Mouse (Mus musculus): ENCODE measurements around the gene Trub2. TPM values are rescaled to one million over a fixed set of nuclear protein-coding genes. Genes with fewer than 3 reads are reported as not detected.

The Trub2 gene
- polyA plus RNA-seq, 1 experiment from 2014 or later = 29.1 TPM

- no peak overlapping the region for H3K4me3 ChIP-seq (ENCODE audit: low read depth, low read length)
- 88% methylated on average over 10 of the region's 10 CpGs for WGBS
- no peaks in the 10 kb centered on the region for H3K9me3 ChIP-seq (replicated peaks; ENCODE audit: control insufficient read depth, low read length)
- peaks cover 6% of the 10 kb centered on the region for H3K36me3 ChIP-seq (replicated peaks; ENCODE audit: control insufficient read depth, insufficient read depth, low read depth, low read length)
- H3K27ac ChIP-seq (replicated peaks; ENCODE audit: low read depth, low read length) = no peak overlapping the region
- no peak for DNase-seq (ENCODE audit: low spot score)
- H3K27me3 ChIP-seq (ENCODE audit: control insufficient read depth, insufficient read depth, low read length) = no peaks in the 10 kb centered on the region
- H3K4me1 ChIP-seq (ENCODE audit: control insufficient read depth, insufficient read depth, low read length) = no peaks in the 10 kb centered on the region
- H3K4me2 ChIP-seq (ENCODE audit: low read depth, low read length) = no peak overlapping the region
- no peak overlapping the region for H3K9ac ChIP-seq (replicated peaks; ENCODE audit: low read length)
- ATAC-seq (replicated peaks; ENCODE audit: insufficient number of reproducible peaks, low FRiP score, low TSS enrichment, low read depth) = no peak
Observed at GRCm38 (mm10) chr2:29732559-29732958, 55.7 kb downstream of the Trub2 start.

GRCm38 (mm10) chr2:29731545-29731944 lies 56.8 kb downstream of the Trub2 start:
- no peak for ATAC-seq (replicated peaks; ENCODE audit: insufficient number of reproducible peaks, low FRiP score, low TSS enrichment, low read depth)
- no peak overlapping the region for H3K4me3 ChIP-seq (ENCODE audit: low read depth, low read length)
- no peak for DNase-seq (ENCODE audit: low spot score)
- no peak overlapping the region for H3K27ac ChIP-seq (replicated peaks; ENCODE audit: low read depth, low read length)
- H3K9me3 ChIP-seq (replicated peaks; ENCODE audit: control insufficient read depth, low read length) = no peaks in the 10 kb centered on the region
- peaks cover 6% of the 10 kb centered on the region for H3K36me3 ChIP-seq (replicated peaks; ENCODE audit: control insufficient read depth, insufficient read depth, low read depth, low read length)
- H3K4me2 ChIP-seq (ENCODE audit: low read depth, low read length) = no peak overlapping the region
- no peak overlapping the region for H3K9ac ChIP-seq (replicated peaks; ENCODE audit: low read length)
- no peaks in the 10 kb centered on the region for H3K4me1 ChIP-seq (ENCODE audit: control insufficient read depth, insufficient read depth, low read length)
- no peaks in the 10 kb centered on the region for H3K27me3 ChIP-seq (ENCODE audit: control insufficient read depth, insufficient read depth, low read length)
- 63% methylated on average over 3 of the region's 3 CpGs for WGBS

DNA sequence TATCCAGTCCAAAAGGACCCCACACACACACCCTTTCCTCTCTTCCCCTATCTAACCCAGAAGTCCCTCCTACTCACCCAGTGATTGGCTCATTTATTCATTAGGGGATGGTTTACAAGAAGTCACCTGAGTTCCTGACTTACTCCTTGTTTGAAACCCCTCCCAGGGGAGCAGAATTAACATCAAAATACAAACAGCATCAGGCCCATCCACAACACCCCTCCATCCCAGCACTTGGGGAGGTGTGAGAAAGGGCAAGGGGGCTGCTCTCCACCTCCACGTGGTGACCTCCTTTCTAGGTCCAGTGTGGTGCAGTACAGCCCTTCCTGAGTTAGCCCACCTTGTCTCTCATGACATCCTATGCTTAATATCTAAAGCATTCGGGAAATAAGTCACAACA lies 58.8 kb downstream of the Trub2 start:
- no peak for ATAC-seq (replicated peaks; ENCODE audit: insufficient number of reproducible peaks, low FRiP score, low TSS enrichment, low read depth)
- no peak for DNase-seq (ENCODE audit: low spot score)
- Histone ChIP-seq H3K4me2 (ENCODE audit: low read depth, low read length) (no peak overlapping the region), H3K36me3 (replicated peaks; ENCODE audit: control insufficient read depth, insufficient read depth, low read depth, low read length) (peaks cover 8% of the 10 kb centered on the region), H3K9ac (replicated peaks; ENCODE audit: low read length) (no peak overlapping the region), H3K9me3 (replicated peaks; ENCODE audit: control insufficient read depth, low read length) (no peaks in the 10 kb centered on the region), H3K27me3 (ENCODE audit: control insufficient read depth, insufficient read depth, low read length) (no peaks in the 10 kb centered on the region), H3K4me1 (ENCODE audit: control insufficient read depth, insufficient read depth, low read length) (no peaks in the 10 kb centered on the region), H3K27ac (replicated peaks; ENCODE audit: low read depth, low read length) (no peak overlapping the region), H3K4me3 (ENCODE audit: low read depth, low read length) (no peak overlapping the region)
- 60% methylated on average over 2 of the region's 2 CpGs for WGBS

GRCm38 (mm10) chr2:29724664-29725365 lies 63.5 kb downstream of the Trub2 start:
- H3K4me2 ChIP-seq (ENCODE audit: low read depth, low read length) = no peak overlapping the region
- H3K27me3 ChIP-seq (ENCODE audit: control insufficient read depth, insufficient read depth, low read length) = no peaks in the 10 kb centered on the region
- no peak overlapping the region for H3K4me3 ChIP-seq (ENCODE audit: low read depth, low read length)
- H3K4me1 ChIP-seq (ENCODE audit: control insufficient read depth, insufficient read depth, low read length) = no peaks in the 10 kb centered on the region
- H3K36me3 ChIP-seq (replicated peaks; ENCODE audit: control insufficient read depth, insufficient read depth, low read depth, low read length) = peaks cover 2% of the 10 kb centered on the region
- WGBS = 80% methylated on average over 5 of the region's 5 CpGs
- H3K27ac ChIP-seq (replicated peaks; ENCODE audit: low read depth, low read length) = no peak overlapping the region
- no peaks in the 10 kb centered on the region for H3K9me3 ChIP-seq (replicated peaks; ENCODE audit: control insufficient read depth, low read length)
- no peak for ATAC-seq (replicated peaks; ENCODE audit: insufficient number of reproducible peaks, low FRiP score, low TSS enrichment, low read depth)
- no peak for DNase-seq (ENCODE audit: low spot score)
- no peak overlapping the region for H3K9ac ChIP-seq (replicated peaks; ENCODE audit: low read length)

DNA sequence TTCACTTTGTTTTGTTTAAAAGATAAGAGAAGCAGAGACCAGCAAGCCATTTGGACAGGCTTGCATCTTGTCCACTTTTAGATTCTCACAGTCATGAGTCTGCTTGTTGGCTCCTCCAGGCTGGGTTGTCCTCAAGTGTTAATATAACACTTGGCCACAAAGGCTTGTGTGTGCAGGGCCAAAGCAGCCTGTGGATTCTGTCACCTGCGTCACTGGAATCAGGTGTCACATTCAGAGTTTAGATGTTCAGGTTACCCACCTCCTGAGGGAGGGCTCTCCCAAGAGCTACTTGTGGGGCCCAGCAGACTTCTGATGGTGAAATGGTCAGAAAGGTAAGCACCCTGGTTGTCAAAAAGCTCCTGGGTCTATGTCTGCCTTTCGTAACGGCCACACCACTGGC lies 65.2 kb downstream of the Trub2 start:
- Histone ChIP-seq H3K4me1 (ENCODE audit: control insufficient read depth, insufficient read depth, low read length) (no peaks in the 10 kb centered on the region), H3K36me3 (replicated peaks; ENCODE audit: control insufficient read depth, insufficient read depth, low read depth, low read length) (peaks cover 2% of the 10 kb centered on the region), H3K27me3 (ENCODE audit: control insufficient read depth, insufficient read depth, low read length) (no peaks in the 10 kb centered on the region), H3K4me2 (ENCODE audit: low read depth, low read length) (no peak overlapping the region), H3K4me3 (ENCODE audit: low read depth, low read length) (no peak overlapping the region), H3K27ac (replicated peaks; ENCODE audit: low read depth, low read length) (no peak overlapping the region), H3K9me3 (replicated peaks; ENCODE audit: control insufficient read depth, low read length) (no peaks in the 10 kb centered on the region), H3K9ac (replicated peaks; ENCODE audit: low read length) (no peak overlapping the region)
- ATAC-seq (replicated peaks; ENCODE audit: insufficient number of reproducible peaks, low FRiP score, low TSS enrichment, low read depth) = no peak
- 91% methylated on average over 3 of the region's 3 CpGs for WGBS
- no peak for DNase-seq (ENCODE audit: low spot score)

DNA sequence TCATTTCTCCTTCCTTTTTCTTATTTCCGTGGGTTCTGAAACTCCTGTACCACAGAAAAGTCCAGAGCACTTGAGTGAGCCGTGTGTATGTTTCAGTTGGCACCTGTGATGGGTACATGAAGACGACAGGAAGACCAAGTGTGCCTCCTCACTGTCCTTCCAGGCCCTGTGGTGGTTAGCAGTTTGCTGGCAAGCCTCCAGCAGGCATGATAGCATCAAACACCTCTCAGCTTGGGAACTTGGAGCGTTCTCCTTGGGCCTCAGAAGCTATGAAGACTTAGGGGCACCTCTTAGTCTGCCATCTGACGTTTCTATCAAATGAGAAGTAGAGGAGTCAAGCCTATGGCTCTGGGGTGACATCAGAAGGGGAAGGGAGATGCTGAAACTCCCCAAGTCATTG lies 69.7 kb downstream of the Trub2 start:
- no peak overlapping the region for H3K4me3 ChIP-seq (ENCODE audit: low read depth, low read length)
- no peaks in the 10 kb centered on the region for H3K27me3 ChIP-seq (ENCODE audit: control insufficient read depth, insufficient read depth, low read length)
- DNase-seq (ENCODE audit: low spot score) (no peak), ATAC-seq (replicated peaks; ENCODE audit: insufficient number of reproducible peaks, low FRiP score, low TSS enrichment, low read depth) (no peak)
- no peaks in the 10 kb centered on the region for H3K4me1 ChIP-seq (ENCODE audit: control insufficient read depth, insufficient read depth, low read length)
- H3K36me3 ChIP-seq (replicated peaks; ENCODE audit: control insufficient read depth, insufficient read depth, low read depth, low read length) = no peaks in the 10 kb centered on the region; the same call in 1 of the 2 replicates
- H3K9me3 ChIP-seq (replicated peaks; ENCODE audit: control insufficient read depth, low read length) = no peaks in the 10 kb centered on the region
- no peak overlapping the region for H3K27ac ChIP-seq (replicated peaks; ENCODE audit: low read depth, low read length)
- H3K4me2 ChIP-seq (ENCODE audit: low read depth, low read length) = no peak overlapping the region
- WGBS = 97% methylated on average over 5 of the region's 5 CpGs
- H3K9ac ChIP-seq (replicated peaks; ENCODE audit: low read length) = no peak overlapping the region

- Histone ChIP-seq H3K9me3 (replicated peaks; ENCODE audit: control insufficient read depth, low read length) (no peaks in the 10 kb centered on the region), H3K27ac (replicated peaks; ENCODE audit: low read depth, low read length) (no peak overlapping the region), H3K36me3 (replicated peaks; ENCODE audit: control insufficient read depth, insufficient read depth, low read depth, low read length) (no peaks in the 10 kb centered on the region; the same call in 1 of the 2 replicates), H3K9ac (replicated peaks; ENCODE audit: low read length) (no peak overlapping the region), H3K4me3 (ENCODE audit: low read depth, low read length) (no peak overlapping the region), H3K4me1 (ENCODE audit: control insufficient read depth, insufficient read depth, low read length) (no peaks in the 10 kb centered on the region), H3K4me2 (ENCODE audit: low read depth, low read length) (no peak overlapping the region), H3K27me3 (ENCODE audit: control insufficient read depth, insufficient read depth, low read length) (no peaks in the 10 kb centered on the region)
- ATAC-seq (replicated peaks; ENCODE audit: insufficient number of reproducible peaks, low FRiP score, low TSS enrichment, low read depth) (peak; percentile 85), DNase-seq (ENCODE audit: low spot score) (peak; percentile 72)
- WGBS = 19% methylated on average over 6 of the region's 6 CpGs
Observed at GRCm38 (mm10) chr2:29716691-29717090, 71.6 kb downstream of the Trub2 start.

DNA sequence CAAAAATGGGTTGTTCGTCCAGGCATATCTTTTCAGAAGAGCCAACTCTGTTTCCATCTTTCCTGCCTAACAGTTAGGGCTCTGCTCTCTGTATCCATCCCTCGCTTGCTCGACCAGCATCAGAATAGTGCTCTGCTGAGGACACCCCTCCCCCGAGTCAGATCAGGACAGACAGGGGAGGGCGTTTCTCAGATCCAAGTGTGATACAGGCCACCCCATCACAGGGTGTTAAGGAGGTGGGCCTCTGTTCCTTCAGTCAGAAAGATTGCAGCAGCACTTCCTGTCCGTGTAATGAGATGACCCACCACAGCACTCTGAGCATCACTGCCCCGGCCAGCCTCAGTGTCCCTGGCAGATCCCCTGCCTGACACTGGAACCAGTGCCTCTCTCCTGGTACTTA lies 72.2 kb downstream of the Trub2 start:
- H3K4me2 ChIP-seq (ENCODE audit: low read depth, low read length) = no peak overlapping the region
- H3K27ac ChIP-seq (replicated peaks; ENCODE audit: low read depth, low read length) = no peak overlapping the region
- H3K9ac ChIP-seq (replicated peaks; ENCODE audit: low read length) = no peak overlapping the region
- 32% methylated on average over 7 of the region's 7 CpGs for WGBS
- no peaks in the 10 kb centered on the region for H3K27me3 ChIP-seq (ENCODE audit: control insufficient read depth, insufficient read depth, low read length)
- H3K4me1 ChIP-seq (ENCODE audit: control insufficient read depth, insufficient read depth, low read length) = no peaks in the 10 kb centered on the region
- H3K9me3 ChIP-seq (replicated peaks; ENCODE audit: control insufficient read depth, low read length) = no peaks in the 10 kb centered on the region
- no peaks in the 10 kb centered on the region; the same call in 1 of the 2 replicates for H3K36me3 ChIP-seq (replicated peaks; ENCODE audit: control insufficient read depth, insufficient read depth, low read depth, low read length)
- ATAC-seq (replicated peaks; ENCODE audit: insufficient number of reproducible peaks, low FRiP score, low TSS enrichment, low read depth) (no peak), DNase-seq (ENCODE audit: low spot score) (no peak)
- H3K4me3 ChIP-seq (ENCODE audit: low read depth, low read length) = no peak overlapping the region
